Mouse (Mus musculus) brain, embryonic 18.5 days (tissue): ENCODE results near the gene Crip1.
A peak's percentile ranks its signal among the peaks of the same experiment; 100 is the strongest.

Experiments
- DNase-seq: peaks from one replicate; pipeline ENCODE4 v3.0.0-alpha.2; 2012; ENCODE audit warnings: low read depth, low spot score

Gene Crip1

DNA sequence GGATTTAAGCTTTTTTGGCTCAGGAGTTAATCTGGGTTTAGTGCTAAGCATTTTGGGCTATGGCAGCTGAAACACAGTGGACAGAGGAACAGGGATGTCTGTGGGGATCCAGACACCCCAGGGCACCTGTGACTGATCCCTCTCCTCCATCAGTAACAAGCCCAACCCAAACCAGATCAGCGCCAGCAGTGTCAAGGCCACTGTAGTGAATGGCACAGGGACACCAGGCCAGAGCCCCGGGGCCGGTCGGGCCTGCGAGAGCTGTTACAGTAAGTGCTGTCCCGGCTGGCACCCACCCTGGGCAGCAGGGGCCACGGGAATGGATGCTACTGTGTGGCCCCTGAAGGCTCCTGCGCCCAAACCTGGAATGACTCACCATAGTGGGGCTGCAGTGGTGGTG lies 15.4 kb upstream of the Crip1 start:
- no peak for DNase-seq

DNA sequence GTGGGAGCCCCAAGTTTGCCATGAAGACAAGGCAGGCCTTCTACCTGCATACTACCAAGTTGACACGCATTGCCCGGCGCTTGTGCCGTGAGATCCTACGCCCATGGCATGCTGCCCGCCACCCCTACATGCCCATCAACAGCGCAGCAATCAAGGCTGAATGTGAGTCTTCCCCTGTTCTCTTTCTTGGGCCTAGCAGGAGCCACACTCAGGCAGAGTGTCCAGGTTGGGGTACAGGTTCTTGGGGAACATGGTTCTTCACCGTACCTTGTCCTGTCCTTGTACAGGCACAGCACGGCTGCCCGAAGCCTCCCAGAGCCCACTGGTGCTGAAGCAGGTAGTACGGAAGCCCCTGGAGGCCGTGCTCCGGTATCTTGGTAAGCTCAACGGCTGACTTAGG lies 14.5 kb upstream of the Crip1 start:
- no peak for DNase-seq

DNA sequence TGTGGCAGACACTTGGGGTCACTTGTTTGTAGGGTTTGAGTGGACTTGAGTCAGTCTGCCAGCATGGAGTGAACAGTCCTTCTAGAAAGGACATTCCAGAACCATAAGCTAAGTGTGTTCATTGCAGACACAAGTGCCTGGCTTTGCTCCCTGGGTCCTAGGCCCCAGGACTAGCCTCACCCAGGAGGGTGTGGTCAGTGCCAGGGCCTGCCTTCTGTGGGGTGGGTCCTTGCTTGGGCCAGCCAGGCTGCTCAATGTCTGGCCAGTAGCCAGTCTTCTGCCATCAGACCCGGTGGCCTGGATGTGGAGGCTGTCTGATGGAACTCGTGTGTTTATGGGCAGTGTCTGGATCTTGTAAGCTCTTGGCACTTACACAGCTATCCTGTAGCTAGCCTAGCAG lies 13.5 kb upstream of the Crip1 start:
- DNase-seq, result no peak

DNA sequence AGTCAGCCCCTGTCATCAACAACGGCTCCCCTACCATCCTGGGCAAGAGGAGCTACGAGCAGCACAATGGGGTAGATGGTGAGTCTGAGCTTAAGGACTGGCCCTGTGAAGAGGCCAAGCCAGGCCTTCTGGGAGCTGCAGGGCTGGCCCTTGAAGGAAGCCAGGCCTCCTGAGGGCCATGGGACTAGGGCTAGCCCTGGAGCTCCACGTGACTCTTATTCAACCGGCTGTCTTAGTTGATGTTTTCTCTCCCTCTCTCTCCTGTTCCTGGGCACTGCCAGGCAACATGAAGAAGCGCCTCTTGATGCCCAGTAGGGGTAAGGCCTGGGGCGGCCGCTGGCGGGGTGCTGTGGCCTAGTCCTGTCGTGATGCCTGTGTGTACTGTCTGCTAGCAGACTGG lies 12.9 kb upstream of the Crip1 start:
- no peak for DNase-seq

DNA sequence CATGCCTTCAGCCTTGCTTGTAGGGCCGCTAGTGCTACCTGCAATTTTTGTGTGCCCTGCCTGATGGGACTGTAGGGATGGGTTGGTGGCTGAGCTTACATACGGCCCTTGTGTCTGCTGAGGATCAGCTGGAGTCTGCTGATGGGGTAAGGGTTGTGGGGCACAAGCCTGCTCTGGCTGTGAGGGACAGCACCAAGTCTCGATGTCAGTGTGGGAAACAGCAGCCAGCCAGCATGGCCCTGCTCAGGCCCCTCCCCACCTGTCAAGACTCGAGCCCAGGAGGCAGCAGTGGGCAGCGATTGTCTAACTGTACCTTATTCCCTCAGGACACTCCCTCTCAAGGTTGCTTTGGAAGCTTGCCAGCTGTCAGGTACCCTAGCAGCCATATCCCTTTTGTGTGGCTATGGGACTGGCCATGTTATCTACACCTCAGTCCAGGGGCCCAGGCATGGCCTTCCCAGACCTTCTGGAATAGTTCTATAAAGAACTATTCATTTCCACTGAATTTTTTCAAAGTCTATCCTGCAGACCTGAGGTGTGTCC lies 12.2 kb upstream of the Crip1 start:
- DNase-seq, result no peak

DNA sequence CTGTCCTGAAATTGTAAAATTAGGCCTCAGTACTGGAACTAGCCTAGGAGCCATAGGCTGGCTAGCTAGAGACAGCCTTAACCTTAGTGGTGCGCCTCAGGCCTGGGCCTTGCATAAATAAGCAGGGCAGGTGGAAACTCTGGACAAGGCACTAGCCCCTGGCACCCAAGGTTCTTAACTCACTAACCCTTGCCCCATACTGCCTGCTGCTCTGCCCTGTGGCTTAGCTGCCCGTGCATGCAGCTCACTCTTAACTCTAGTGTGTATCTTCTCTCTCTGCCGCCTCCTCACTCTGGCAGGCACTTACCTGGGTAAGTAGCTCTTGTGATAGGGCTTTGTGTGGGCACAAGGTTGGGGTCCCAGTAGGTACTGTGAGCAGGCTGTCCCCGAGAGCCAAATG lies 11.6 kb upstream of the Crip1 start:
- no peak for DNase-seq

DNA sequence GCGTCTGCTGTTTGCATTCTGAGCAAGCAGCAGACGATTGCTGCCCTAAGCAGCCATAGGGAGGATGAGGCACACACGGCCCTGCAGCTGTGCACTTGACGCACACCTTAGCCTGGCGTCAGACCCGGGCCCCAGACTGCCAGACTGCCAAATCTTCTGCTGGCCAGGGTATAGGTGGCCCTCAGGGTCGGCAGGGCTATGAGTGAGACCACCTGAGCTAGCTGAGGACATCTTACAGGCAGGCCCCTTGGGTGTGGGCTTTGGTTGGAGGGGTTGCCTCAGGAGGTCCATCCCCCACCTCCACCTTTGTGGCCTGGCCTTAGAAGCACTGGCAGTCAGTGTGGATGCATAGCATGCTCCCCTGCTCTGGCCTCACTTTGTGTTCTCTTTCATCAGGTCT lies 10.7 kb upstream of the Crip1 start:
- no peak for DNase-seq

DNA sequence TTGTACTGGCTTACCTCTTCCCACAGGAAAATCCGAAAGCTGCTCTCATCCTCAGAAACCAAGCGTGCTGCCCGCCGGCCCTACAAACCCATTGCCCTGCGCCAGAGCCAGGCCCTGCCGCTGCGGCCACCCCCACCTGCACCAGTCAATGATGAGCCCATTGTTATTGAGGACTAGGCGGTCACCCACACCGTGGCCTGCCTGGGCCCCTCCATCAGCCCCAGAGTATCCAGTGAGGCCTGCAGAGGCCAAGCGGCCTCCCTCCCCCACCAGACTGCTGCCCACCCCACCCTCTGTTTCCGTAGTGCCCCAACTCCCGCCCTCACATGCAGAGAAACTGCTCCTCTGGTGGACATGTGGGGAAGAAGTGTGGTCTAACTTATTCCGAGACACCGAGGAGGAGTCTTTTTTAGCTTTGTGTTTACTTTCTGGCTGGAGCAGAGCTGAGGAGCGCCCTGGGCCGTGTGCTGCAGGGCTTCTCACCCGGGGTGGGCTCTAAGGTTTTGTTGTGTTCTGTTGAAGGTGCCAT lies 9.6 kb upstream of the Crip1 start:
- no peak for DNase-seq

DNA sequence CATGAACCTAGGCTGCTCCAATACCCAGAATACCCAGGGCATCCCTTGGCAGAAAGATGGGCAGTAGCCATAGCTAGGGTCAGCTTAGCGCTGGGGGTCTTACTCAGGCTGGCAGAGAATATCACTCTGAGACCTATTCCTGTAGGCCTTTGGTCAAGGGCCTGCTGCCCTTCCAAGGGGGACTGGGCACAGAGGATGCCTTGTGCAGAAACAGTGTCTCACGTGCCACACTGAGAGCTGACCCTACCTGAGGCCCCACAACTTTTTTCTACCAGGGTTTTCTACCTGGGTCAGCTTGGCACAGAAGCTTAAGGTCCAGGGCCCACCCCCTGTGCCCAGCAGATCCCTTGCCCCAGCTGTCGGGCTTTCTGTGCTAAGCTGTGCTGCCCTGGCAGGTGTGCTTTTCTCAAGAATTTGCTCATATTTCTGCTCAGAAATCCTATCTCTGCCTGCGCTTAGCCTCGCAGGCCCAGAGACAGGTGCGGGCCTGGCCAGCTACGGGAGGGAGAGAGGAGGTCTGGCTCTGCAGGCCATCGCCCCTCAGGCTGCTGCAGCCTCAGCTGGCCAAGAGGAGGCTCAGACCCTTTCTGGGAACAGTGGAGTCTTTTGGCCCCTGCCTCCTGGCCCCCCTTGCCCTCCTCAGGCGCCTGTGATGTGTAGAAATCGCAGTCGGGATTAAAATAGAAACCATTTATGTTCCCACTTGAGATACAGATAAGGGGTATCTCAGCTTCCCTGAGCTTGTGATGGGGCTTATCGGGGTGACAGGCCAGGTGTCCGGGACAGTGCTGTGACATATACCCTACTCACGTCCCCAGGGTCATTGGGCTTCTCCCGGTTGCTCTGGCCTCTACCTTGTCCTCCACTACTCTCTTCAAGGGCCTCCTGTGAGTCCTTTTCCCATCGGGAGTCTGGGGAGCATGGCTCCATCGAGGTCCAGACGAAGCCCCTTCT lies 8.6 kb upstream of the Crip1 start:
- no peak for DNase-seq

DNA sequence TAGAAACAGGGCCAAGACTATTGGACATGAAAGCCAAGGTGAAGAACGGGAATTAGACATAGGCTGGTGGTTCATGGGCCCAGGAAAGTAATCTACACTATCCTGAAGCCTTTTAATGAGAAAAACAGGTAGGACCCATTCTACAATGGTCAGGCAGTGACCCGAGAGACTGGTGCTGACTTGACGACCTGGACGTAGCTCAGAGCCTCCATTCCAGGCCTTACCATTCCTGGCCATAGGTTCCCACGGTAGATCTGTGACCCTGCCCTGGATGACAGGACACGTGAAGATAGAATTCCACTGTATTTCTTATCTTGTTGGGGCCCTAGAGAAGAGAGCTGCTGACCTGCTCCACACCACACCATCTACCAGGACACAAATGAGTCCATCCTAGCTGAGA lies 7.8 kb upstream of the Crip1 start:
- DNase-seq, result no peak

DNA sequence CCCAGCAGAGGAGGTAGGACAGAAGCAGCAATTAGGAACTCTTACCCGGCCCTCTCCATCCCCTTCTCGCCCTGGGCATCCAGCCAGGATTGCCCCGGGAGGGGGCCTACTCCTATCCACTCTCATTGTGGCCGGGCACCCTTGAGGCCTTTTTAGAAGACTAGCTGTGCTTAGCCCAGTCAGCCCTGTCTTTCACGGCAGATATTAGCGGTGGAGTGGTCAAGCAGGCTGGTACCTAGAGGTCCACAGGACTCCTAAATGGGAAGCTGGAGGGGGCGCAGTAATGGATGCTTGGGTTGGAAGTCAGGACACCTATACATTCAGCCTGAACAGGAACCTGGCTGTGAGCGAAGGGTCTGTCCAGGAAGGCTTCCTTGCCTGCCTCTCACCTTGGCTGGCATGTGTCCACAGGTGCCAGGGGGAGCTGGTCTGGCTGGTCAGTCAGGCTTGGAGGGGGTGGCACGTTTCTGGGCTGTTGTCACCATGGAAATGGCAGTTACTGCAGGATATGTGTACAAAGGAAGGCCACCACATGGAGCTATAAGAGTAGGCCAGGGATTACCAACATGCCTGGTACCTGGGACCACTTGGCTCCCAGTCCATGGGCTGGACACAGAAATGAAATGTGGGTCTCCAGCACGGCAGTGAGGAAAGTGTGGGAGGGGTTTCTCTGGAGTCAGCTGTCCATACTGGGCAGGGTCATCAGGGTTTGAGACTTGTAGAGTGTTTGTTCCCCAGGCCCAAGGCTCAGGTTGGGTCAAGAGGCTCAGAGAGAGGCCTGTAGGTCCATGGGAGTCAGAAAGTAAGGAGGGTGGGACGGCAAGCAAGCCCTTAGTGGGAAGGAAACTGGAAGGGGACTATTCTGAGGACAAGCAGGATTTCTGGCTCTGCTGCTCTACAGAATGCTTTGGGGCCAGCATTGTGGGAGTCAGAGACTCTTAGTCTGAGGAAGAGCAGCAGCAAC lies 6.9 kb upstream of the Crip1 start:
- no peak for DNase-seq

DNA sequence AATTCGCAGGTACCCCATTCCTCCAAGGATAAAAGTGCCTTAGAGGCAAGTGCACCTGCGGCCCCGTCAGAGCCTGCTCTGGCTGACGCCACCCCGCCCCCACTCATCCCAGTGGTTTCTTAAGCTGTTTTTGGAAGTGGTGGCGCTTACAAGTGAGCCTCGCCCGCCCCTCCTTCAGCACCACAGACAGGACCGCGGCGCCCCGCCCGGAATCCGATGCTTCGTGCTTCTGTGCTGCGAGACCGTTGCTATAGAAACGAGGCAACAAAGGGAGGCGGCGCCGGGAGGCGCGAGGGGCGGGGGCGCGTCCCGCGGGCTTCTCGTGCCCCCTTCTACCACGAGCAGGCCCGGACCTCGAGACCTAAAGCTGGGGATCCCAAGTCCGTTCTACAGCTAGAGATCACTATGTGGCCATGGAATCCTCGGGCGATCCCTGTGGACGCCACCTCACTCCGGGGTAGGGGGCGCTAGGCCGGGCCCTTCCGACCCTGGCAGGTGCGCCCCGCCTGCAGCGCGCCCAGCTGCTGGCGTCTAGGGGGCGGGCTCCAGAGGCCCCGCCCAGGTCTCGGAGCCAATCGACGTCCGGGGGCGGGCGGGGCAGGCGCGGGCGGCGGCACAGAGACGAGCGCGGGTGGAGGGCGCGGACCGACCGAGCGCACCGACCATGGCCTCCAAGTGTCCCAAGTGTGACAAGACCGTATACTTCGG lies 6.1 kb upstream of the Crip1 start, which contains the start of gene Crip2:
Crip2 (plus strand) TSS at position 329 of the 708 bp plus-strand sequence.
- peak; percentile 87 for DNase-seq

DNA sequence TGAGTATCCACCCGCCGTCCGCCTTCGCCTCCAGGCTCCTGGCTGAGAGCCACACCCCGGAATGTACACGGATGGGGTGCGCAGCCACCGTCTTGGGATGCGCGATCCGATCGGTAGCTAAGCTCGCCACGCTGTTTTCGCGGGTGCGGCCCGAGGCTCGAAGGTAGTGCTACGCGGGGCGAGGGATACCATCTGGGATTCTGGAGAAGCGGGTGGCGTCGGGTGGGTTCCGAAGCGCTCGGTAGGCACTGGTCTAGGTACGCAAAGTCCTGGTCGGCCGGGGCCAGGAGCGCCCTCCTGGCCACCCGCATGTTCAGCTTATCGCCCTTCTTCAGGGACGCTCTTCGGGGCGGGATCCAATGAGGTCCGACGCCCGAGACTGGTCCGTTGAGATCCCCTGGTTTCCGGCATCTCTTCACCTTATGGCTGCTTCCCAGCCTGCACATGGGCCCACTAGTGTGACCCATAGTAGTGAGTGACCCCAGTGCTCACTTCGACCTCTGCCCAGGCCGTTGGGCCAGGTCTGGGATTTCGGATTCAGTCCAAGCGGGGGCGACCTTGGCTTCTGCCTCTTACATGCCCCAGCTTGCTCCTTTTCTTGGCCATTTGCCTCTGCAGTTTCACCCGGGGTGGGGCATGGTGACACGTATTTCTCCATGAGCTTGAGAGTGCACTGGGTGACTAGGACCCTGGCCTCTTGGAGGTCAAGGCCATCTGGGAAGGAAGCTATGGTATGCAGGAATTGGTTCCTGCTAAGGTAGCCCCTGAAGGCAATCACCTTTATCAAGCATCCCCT lies 5.3 kb upstream of the Crip1 start:
- no peak for DNase-seq

DNA sequence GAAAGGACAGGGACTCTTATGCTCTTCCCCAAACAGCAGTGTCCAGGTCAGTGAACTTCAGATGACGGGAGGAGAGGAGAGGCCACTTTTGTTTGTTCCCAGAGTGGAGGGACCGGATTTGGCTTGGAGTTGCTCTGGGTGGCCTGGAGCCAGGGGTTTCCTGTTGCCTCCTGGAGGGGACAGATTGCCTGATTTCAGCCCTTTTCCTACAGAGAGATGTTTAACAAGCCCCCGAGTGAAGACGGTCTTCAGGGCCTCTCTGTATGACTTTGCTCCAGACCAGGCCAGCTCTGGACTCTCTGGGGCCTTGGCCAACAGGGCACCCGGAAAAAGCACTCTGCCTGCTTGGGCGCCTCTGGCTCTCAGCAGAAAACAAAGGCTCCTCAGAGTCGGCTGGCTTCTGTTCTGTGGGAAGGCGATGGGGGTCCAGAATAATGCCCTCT lies 4.6 kb upstream of the Crip1 start:
- DNase-seq, result no peak

DNA sequence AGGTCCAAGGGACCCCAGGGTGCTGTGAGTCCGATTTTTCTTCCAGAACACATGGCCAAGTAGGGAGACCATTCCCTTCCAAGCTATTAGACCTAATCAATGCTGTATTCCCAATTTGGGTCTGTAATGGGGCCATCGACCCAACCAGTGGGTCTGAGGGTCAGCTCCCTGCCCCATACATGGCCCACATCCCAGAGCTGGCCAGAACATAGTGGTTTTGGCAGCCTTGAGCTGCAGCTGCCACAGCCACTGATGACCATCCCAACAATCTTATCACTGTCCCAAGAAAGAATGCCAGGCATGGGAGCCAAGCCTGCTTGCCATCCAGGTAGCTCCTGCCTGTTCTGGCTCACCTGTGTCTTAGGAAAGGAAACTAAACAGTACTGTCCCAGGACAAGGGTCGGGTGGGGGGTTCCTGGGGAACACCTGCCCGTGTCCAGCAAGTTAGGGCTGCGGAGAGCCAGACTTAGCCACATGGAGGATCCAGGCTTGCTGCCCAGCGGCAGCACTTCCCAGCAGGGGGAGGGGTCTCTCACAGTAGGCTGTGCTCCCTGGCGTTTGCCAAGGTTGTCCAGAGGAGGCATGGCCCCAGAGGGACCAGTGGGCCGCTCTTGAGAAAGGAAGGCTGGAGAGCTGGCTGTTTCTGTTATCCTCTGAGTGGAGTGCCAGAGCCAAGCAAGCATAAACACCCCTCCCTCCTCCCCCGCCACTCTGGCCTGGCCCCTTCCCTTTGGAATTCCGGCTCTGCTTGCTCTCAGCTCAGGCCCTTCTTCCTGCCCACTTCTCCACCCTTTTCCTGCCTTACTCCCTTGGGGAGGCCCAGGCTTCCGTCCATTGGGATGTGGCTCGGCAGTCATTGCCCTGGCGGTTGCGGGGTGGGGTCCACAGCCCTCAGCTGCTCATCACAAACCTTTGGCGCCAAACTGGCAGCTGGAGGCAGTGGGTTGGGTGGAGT lies 3.8 kb upstream of the Crip1 start:
- DNase-seq, result peak; percentile 42

DNA sequence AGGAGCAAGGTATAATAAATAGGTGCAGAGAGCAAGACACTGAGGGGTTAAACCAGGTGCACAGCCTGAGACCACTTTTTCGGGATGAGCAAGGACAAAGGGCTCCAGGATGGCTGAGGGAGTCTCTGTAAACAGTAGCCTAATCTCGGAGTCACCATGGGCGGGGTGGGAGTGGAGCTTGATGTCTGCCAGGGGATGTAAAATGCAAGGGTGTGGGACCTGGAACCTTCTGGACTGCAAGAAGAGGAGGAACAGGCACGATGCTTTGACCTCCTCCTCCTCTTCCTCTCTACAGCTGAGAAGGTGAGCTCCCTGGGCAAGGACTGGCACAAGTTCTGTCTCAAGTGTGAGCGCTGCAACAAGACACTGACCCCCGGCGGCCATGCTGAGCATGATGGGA lies 3.0 kb upstream of the Crip1 start:
- no peak for DNase-seq

DNA sequence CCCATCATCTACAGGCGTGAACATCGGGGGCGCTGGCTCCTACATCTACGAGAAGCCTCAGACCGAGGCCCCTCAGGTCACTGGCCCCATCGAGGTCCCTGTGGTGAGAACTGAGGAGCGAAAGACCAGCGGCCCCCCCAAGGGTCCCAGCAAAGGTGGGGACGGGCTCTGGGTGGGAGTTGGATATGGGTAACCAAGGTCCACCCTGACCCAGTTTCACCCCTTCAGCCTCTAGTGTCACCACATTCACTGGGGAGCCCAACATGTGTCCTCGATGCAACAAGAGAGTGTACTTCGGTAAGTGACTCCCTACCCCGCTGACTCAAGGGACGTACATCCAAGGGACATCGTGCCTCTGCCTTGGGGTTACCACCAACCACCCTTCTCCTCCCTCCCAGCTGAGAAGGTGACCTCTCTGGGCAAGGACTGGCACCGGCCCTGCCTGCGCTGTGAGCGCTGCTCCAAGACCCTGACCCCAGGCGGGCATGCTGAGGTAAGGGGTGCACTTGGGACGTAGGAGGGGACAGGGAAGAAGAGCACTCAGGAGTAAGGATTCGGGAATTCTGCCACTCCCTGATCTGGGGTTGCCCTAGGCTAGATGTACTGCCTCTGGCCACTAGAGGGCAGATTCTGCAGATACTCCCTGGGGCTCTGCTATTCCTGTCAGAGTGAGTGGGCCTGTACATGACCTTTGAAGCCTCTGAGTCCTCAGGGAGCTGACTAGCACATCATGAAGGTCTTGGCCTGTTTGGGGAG lies 1.9 kb upstream of the Crip1 start:
- DNase-seq, result no peak

DNA sequence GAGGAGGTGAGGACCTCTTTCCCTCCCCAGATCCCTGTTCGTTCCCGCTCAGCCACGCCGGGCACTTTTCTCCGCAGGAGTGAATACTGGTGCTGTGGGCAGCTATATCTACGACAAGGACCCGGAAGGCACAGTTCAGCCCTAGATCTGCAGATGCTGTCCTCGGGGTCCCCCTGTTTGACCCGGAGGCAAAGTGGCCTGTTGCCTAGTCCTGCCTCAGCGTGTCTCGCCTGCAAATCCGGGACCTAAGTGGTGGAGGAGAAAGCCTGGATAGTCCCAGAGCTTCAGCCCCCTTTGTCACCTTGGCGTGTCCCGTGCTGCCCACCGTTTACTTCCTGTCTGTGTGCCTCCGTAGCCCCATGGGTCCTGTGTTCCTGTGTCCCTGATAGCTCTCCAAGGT lies 1.2 kb upstream of the Crip1 start:
- no peak for DNase-seq
